Mouse (Mus musculus): ENCODE results near the gene Birc2. TPM values are rescaled to one million over a fixed set of nuclear protein-coding genes. Genes with fewer than 3 reads are reported as not detected.
A peak's percentile ranks its signal among the peaks of the same experiment; 100 is the strongest.

The Birc2 gene
- polyA plus RNA-seq (2014; fragmentation: Nextera tagmentation; extraction: Ambion mirVana), result 45.9 and 50.0 TPM in 2 replicates

GRCm38 (mm10) chr9:7836905-7837805, at the start of gene Birc2:
TSS of gene Birc2 (minus strand) at chr9:7837064.
- H3K27ac ChIP-seq (replicated peaks; ENCODE audit: low read depth, low read length), result peak within 1 kb of the TSS; percentile 83
- DNase-seq (ENCODE audit: low spot score) (peak; percentile 98), ATAC-seq (replicated peaks; ENCODE audit: insufficient number of reproducible peaks, low FRiP score, low TSS enrichment, low read depth) (peak; percentile 96)
- H3K36me3 ChIP-seq (replicated peaks; ENCODE audit: control insufficient read depth, insufficient read depth, low read depth, low read length), result no peaks in the 10 kb centered on the region; the same call in 1 of the 2 replicates
- H3K4me1 ChIP-seq (ENCODE audit: control insufficient read depth, insufficient read depth, low read length), result no peaks in the 10 kb centered on the region
- peak within 1 kb of the TSS; percentile 49 for H3K4me3 ChIP-seq (ENCODE audit: low read depth, low read length)
- no peaks in the 10 kb centered on the region for H3K9me3 ChIP-seq (replicated peaks; ENCODE audit: control insufficient read depth, low read length)
- peak within 1 kb of the TSS; percentile 83 for H3K9ac ChIP-seq (replicated peaks; ENCODE audit: low read length)
- no peaks in the 10 kb centered on the region for H3K27me3 ChIP-seq (ENCODE audit: control insufficient read depth, insufficient read depth, low read length)
- under 1% methylated on average over 68 of the region's 68 CpGs for WGBS
- H3K4me2 ChIP-seq (ENCODE audit: low read depth, low read length), result peak within 1 kb of the TSS; percentile 67

DNA sequence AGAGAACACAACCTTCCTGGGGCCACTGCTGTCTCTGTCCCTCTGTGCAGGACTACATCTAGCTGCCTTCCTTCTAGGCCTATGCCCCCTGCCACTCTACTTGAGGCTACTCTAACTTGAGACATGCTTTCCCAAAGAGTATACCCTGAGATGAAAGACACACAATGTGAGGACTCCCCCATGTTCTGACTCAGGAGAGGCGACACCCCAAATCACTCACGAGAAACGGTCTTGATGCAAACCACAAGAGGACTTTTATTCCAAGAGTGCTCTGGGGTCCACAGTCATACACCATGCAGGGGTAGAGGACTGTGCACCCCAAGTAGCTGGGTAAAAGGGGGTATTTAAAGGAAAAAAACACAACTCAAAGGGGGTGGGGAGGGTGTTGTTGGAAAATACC, 47.5 kb upstream of the Birc2 start:
- H3K4me1 ChIP-seq (ENCODE audit: control insufficient read depth, insufficient read depth, low read length), result no peaks in the 10 kb centered on the region
- H3K9ac ChIP-seq (replicated peaks; ENCODE audit: low read length), result no peak overlapping the region
- H3K9me3 ChIP-seq (replicated peaks; ENCODE audit: control insufficient read depth, low read length), result no peaks in the 10 kb centered on the region
- no peak overlapping the region for H3K27ac ChIP-seq (replicated peaks; ENCODE audit: low read depth, low read length)
- ATAC-seq (replicated peaks; ENCODE audit: insufficient number of reproducible peaks, low FRiP score, low TSS enrichment, low read depth), result no peak
- no peaks in the 10 kb centered on the region for H3K27me3 ChIP-seq (ENCODE audit: control insufficient read depth, insufficient read depth, low read length)
- WGBS, result 97% methylated on average over 3 of the region's 3 CpGs
- H3K4me3 ChIP-seq (ENCODE audit: low read depth, low read length), result no peak overlapping the region
- no peak for DNase-seq (ENCODE audit: low spot score)
- H3K4me2 ChIP-seq (ENCODE audit: low read depth, low read length), result no peak overlapping the region
- H3K36me3 ChIP-seq (replicated peaks; ENCODE audit: control insufficient read depth, insufficient read depth, low read depth, low read length), result no peaks in the 10 kb centered on the region

- ATAC-seq (replicated peaks; ENCODE audit: insufficient number of reproducible peaks, low FRiP score, low TSS enrichment, low read depth), result no peak
- 80% methylated on average over 1 of the region's 1 CpGs for WGBS
Observed at GRCm38 (mm10) chr9:7882304-7882865, 45.5 kb upstream of the Birc2 start.

GRCm38 (mm10) chr9:7873511-7874211, 36.8 kb upstream of the Birc2 start:
- Histone ChIP-seq H3K9me3 (replicated peaks; ENCODE audit: control insufficient read depth, low read length) (no peaks in the 10 kb centered on the region), H3K9ac (replicated peaks; ENCODE audit: low read length) (no peak overlapping the region), H3K27ac (replicated peaks; ENCODE audit: low read depth, low read length) (no peak overlapping the region), H3K4me2 (ENCODE audit: low read depth, low read length) (no peak overlapping the region), H3K27me3 (ENCODE audit: control insufficient read depth, insufficient read depth, low read length) (no peaks in the 10 kb centered on the region), H3K4me1 (ENCODE audit: control insufficient read depth, insufficient read depth, low read length) (no peaks in the 10 kb centered on the region), H3K4me3 (ENCODE audit: low read depth, low read length) (no peak overlapping the region), H3K36me3 (replicated peaks; ENCODE audit: control insufficient read depth, insufficient read depth, low read depth, low read length) (no peaks in the 10 kb centered on the region)
- DNase-seq (ENCODE audit: low spot score) (no peak), ATAC-seq (replicated peaks; ENCODE audit: insufficient number of reproducible peaks, low FRiP score, low TSS enrichment, low read depth) (no peak)
- WGBS, result 89% methylated on average over 8 of the region's 8 CpGs

More at GRCm38 (mm10) chr9:7882304-7882865, 45.5 kb upstream of the Birc2 start:
- Histone ChIP-seq H3K36me3 (replicated peaks; ENCODE audit: control insufficient read depth, insufficient read depth, low read depth, low read length) (no peaks in the 10 kb centered on the region), H3K4me3 (ENCODE audit: low read depth, low read length) (no peak overlapping the region), H3K9ac (replicated peaks; ENCODE audit: low read length) (no peak overlapping the region), H3K27ac (replicated peaks; ENCODE audit: low read depth, low read length) (no peak overlapping the region), H3K27me3 (ENCODE audit: control insufficient read depth, insufficient read depth, low read length) (no peaks in the 10 kb centered on the region), H3K4me1 (ENCODE audit: control insufficient read depth, insufficient read depth, low read length) (no peaks in the 10 kb centered on the region), H3K9me3 (replicated peaks; ENCODE audit: control insufficient read depth, low read length) (no peaks in the 10 kb centered on the region), H3K4me2 (ENCODE audit: low read depth, low read length) (no peak overlapping the region)
- DNase-seq (ENCODE audit: low spot score), result no peak

GRCm38 (mm10) chr9:7872775-7873439, 36.0 kb upstream of the Birc2 start, which contains the start of gene Birc3:
TSS of gene Birc3 (minus strand) at chr9:7873186.
- WGBS, result 4% methylated on average over 26 of the region's 26 CpGs
- no peaks in the 10 kb centered on the region for H3K27me3 ChIP-seq (ENCODE audit: control insufficient read depth, insufficient read depth, low read length)
- peak within 1 kb of the TSS; percentile 14; the same call in 1 of the 2 replicates for H3K27ac ChIP-seq (replicated peaks; ENCODE audit: low read depth, low read length)
- peak within 1 kb of the TSS; percentile 71 for H3K4me2 ChIP-seq (ENCODE audit: low read depth, low read length)
- peak; percentile 91 for ATAC-seq (replicated peaks; ENCODE audit: insufficient number of reproducible peaks, low FRiP score, low TSS enrichment, low read depth)
- no peaks in the 10 kb centered on the region for H3K9me3 ChIP-seq (replicated peaks; ENCODE audit: control insufficient read depth, low read length)
- no peaks in the 10 kb centered on the region for H3K4me1 ChIP-seq (ENCODE audit: control insufficient read depth, insufficient read depth, low read length)
- no peaks in the 10 kb centered on the region for H3K36me3 ChIP-seq (replicated peaks; ENCODE audit: control insufficient read depth, insufficient read depth, low read depth, low read length)
- DNase-seq (ENCODE audit: low spot score), result peak; percentile 80
- H3K4me3 ChIP-seq (ENCODE audit: low read depth, low read length), result peak within 1 kb of the TSS; percentile 42
- H3K9ac ChIP-seq (replicated peaks; ENCODE audit: low read length), result peak within 1 kb of the TSS; percentile 61

- ATAC-seq (replicated peaks; ENCODE audit: insufficient number of reproducible peaks, low FRiP score, low TSS enrichment, low read depth) (peak; percentile 36), DNase-seq (ENCODE audit: low spot score) (peak; percentile 30)
- 16% methylated on average over 23 of the region's 23 CpGs for WGBS
- Histone ChIP-seq H3K36me3 (replicated peaks; ENCODE audit: control insufficient read depth, insufficient read depth, low read depth, low read length) (no peaks in the 10 kb centered on the region), H3K4me2 (ENCODE audit: low read depth, low read length) (peak overlapping the region; percentile 71), H3K4me1 (ENCODE audit: control insufficient read depth, insufficient read depth, low read length) (no peaks in the 10 kb centered on the region), H3K27ac (replicated peaks; ENCODE audit: low read depth, low read length) (peak overlapping the region; percentile 14; the same call in 1 of the 2 replicates), H3K4me3 (ENCODE audit: low read depth, low read length) (peak overlapping the region; percentile 42), H3K27me3 (ENCODE audit: control insufficient read depth, insufficient read depth, low read length) (no peaks in the 10 kb centered on the region), H3K9me3 (replicated peaks; ENCODE audit: control insufficient read depth, low read length) (no peaks in the 10 kb centered on the region), H3K9ac (replicated peaks; ENCODE audit: low read length) (peak overlapping the region; percentile 61)
Observed at GRCm38 (mm10) chr9:7872044-7872774, 35.3 kb upstream of the Birc2 start.

DNA sequence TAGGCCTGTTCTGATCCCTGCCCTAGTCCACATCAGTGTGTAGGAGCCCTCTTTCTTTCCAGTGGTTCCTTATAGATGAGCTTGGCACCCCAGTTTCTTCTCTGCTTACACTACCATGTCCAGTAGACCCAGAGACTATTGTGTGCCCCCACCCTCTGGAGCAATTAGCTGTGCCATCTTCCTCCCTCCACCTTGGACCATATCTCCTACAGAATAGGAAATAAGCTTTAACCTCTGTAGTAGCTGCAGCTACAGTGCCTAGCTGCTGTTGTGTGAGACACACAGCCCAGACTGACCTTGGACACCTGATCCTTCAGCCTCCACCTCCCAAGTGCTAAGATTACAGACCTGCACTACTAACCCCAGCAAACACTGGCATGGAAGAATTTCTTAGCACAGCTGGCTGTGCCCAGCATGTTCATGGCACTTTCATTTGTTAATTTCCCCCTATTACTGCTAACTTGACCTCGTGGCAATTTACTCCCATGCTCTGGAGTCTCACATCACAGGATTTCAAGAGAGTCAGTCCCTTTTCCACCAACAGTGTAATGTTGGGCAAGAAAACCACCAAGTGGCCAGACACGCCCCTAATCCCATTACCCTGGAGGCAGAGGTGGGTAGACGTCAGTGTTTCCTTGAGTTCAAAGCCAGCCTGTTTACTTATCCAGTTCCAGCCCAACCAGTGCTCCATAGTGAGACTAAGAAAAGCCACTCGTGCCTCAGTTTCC, 34.6 kb upstream of the Birc2 start:
- Histone ChIP-seq H3K9ac (replicated peaks; ENCODE audit: low read length) (no peak overlapping the region), H3K4me2 (ENCODE audit: low read depth, low read length) (no peak overlapping the region), H3K27me3 (ENCODE audit: control insufficient read depth, insufficient read depth, low read length) (no peaks in the 10 kb centered on the region), H3K27ac (replicated peaks; ENCODE audit: low read depth, low read length) (no peak overlapping the region), H3K4me3 (ENCODE audit: low read depth, low read length) (no peak overlapping the region), H3K9me3 (replicated peaks; ENCODE audit: control insufficient read depth, low read length) (no peaks in the 10 kb centered on the region), H3K4me1 (ENCODE audit: control insufficient read depth, insufficient read depth, low read length) (no peaks in the 10 kb centered on the region), H3K36me3 (replicated peaks; ENCODE audit: control insufficient read depth, insufficient read depth, low read depth, low read length) (no peaks in the 10 kb centered on the region)
- DNase-seq (ENCODE audit: low spot score) (no peak), ATAC-seq (replicated peaks; ENCODE audit: insufficient number of reproducible peaks, low FRiP score, low TSS enrichment, low read depth) (no peak)
- WGBS, result 51% methylated on average over 4 of the region's 4 CpGs
